Mouse (Mus musculus) thymus, postnatal 0 days (tissue): ENCODE measurements around the gene Serpini1. TPM values are rescaled to one million over a fixed set of nuclear protein-coding genes. Genes with fewer than 3 reads are reported as not detected.

ENCODE experiments used
- DNase-seq: peaks from one replicate; pipeline ENCODE4 v3.0.0-alpha.2; 2015; ENCODE audit warnings: low spot score
- polyA plus RNA-seq: library from polyadenylated mRNA; unstranded; fragments of >200 nt; fragmentation: Nextera tagmentation; extraction: Ambion mirVana; gene quantifications from 2 replicates; pipeline ENCODE4 v1.2.1, GENCODE M21; 2015

Gene Serpini1
- polyA plus RNA-seq = 6.0 and 6.2 TPM in 2 replicates

DNA sequence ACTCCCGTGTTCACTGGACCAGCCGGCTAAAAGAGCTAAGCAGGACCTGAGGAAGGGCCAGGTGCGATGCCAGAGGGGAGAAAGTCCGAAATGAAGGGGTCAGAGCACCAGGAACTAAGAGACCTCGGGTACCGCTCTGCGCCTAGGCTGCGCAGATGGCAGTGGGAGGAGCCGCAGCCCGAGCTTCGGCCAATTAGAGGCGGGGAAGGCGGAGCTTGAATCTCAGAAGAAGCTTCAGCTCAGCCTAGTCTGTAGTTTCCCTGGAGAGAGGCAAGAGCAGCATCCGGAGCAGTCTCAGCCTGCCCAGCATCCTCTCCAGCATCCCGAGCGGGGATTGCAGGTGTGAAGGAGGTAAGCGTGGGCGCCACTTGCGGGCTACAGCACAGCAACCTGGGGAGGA, at the start of gene Serpini1:
Gene Serpini1, plus strand, starts transcription at position 256 of the 400 bp plus-strand sequence.
- peak; percentile 93 for DNase-seq

DNA sequence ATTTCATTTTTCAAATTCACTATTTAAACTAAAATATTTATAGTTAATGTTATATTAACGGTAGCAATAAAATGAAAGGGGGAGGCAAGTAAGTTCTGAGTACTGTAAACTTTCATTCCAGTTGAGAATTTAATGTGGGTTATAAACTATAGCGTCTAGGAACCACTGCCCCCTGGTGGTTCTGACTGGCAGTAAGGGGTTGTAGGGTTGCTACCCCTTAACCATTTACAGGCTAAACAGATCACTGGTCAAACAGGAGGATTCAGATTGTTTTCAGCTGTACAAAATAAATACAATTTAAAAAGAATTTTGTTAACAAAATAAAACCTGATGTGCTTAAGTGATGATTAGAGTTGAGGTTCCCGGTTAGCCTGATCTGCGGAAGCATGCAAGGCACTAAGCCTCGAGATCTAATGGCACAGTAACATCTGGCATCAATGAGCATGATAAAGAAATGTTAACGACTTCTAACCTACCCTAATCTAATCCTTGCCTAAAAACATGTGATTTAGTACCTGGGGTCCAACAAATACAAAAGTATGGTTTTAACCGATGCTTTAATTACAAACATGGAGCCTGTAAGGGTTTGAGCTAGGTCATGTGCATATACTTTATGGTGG, 39.6 kb upstream of the Serpini1 start:
- peak; percentile 58 for DNase-seq

DNA sequence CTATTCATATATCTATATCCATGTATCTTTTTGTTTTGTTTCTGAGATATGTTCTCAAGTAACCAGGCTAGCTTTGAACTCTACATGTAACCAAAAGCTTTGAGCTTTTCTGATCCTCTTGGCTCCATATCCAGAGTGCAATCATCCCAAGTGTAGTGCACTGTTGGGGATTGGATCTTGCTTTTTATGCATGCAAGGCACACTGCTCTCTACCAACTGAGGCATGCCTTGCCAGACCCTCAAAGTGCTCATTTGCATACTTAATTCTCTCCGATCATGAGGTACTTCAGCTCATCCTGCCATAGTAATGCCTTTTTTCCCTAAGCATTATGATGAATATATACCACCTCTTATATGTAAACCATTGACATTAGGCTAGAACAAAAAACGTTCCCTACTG, 36.0 kb upstream of the Serpini1 start:
- no peak for DNase-seq

DNA sequence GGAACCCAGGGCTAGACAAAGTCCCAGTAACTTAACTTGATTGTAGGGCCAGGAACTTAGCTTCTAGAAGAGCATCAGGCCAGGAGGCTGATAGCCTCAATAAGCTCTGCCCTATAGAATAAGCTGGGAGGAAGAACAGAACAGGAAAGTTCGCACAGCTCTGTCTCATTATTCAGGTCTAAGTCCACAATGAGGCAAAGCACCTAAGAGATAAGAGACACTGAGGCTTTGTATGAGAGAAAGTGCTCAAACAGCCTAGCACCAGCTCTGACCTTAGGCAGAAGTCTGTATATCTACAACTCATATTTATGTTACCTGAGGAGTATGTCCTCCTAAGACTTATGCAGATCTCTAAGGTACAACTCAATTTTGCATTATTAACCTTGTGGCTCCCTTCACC, 34.8 kb upstream of the Serpini1 start:
- DNase-seq = no peak

DNA sequence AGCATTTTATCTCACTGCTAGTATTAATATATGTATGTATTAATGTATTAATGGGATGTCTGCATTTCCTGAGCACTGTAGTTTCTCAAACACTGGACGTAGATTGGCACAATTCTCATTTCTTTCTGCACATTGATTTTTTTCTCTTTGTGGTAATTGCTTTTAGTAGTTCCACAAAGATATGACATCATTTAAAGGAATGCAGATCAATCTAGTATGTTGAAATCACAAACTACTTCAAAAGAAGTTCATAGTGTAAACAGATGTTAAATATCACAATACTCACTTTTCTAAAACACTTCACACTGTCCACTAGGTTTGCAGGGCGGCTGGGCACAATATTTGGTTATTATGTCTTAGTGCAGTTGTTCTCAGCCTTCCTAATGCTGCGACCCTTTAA, 26.3 kb upstream of the Serpini1 start:
- no peak for DNase-seq

DNA sequence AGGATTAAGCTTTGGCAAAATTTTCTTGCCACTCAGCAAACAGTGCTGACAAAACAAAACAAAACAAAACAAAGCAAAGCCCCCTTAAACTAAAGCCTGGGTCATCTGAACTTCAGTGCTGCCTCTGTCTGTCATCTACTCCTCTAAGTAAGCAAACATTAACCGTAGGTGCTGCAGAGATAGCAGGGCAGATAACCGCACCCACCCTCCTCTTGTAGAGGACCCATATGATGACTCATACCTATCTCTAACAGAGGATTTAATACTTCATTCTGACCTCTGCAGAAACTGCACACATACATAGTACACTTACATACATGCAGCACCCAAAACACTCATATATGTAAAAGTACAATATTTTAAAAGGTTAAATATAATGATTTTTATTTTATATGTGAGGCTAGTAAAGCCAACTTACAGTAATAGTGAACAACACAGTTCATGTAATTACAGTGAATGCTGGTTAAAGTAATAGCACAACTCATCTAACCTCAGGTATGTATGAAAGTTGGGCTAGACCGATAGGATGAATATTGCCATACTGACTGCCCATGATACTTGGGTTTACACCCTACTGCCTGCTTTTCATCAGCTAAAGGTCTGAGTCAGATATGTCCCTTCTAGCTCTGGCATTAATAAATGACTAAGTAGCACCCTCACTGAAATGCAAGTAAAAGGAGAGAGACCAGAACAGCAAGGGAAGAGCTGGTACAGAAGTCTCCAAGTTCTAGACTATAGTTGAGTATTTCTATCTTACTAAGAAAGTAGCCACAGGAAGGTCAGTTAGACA, 23.1 kb upstream of the Serpini1 start:
- DNase-seq = no peak

DNA sequence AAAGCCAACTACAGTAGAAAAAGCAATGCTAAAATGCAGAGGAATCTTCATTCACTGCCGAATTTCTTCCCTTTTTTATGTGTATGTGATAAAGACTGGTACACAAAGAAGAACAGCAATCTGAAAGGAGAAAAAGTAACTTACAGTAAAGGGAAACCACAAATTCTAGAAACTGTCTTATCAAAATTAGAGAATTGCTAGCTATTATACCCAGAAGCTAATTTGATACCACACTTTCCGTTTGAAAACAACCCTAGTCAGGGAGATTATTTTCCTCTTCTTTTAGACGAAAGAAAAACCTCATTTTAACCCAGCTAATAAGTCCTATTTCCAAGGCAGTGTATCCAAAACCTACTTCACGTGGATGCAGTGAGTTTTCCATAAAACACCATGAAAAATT, 16.1 kb upstream of the Serpini1 start:
- DNase-seq = no peak

DNA sequence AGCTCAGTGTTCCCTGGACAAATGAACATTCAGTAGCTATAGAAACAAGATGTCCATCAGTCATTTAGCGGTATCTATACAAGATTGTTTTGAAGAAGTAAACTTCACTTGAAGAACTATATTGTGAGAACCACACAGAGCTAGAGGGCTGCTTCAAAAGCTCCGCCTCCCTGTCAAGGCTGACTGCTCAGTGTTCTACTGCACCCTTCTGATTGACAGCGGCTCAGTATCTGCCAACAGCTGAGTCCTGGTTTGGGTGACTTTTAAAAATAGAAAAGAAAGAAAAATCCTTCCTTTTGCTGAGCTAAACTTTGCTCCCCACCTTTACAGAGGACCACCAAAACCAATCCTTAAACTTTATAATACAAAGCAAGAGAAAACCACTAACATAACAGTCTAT, 14.5 kb upstream of the Serpini1 start:
- no peak for DNase-seq

DNA sequence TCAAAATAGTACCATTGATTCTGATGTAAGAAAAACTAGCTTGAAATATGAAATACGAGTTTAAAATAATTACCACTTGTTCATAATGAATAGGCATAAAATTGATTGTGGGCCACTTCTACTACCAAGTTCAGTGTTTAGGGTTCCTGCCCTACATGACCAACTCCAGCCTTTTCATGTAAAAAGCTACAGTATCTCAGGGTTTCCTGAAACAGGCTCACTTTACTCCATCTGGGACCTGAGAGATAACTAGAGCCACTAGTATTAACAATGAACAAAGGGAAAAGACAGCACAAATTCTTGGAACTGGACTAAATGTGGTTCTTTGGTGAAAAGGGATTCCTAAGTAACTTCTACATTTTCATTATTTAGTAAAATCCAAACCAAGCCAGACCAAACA, 13.1 kb upstream of the Serpini1 start:
- no peak for DNase-seq

DNA sequence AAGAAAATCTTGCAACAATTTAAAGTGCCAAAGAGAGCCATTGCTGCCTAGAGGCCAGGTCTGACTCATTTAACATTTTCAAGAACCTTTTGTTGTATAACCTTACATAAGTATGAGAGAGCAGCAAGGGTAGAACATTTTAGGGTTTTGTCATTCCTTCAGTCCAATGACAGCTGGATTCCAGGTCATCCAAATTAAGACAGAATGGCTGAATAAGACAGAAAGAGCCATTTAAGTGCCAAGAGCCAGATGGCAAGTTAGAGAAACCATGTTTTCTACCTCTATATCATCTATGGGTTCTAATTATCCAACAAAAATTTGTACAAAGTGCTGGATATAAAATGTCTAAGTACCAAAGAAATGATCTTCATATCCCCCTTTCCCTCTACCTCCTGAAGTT, 6.1 kb upstream of the Serpini1 start:
- no peak for DNase-seq

DNA sequence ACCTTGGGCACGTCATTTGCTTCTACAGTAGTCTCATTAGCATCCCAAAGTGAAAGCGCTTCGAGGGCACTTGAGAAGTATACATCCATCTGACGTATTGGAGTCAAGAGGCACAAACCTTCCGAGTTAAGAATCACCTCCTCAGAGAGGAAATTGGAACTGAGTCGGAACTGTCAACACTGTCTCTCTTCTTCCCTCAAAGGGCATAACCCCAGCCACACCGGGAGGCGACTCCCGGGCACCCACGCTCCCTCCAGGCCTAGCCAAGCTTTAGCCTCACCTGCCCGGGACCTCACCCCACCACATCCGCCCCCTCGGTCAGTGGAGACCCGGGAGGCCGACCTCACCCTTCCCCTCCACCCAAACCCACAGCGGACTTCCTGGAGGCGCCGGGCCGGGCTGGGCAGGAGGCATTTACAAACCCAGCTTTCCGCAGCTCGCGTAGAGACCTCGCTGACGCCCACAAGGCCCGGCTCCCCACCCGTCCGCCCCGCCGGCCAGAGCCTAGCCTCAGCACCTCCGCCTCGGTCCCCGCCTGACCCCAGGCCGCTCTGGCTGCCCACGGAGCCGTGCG, 1.1 kb upstream of the Serpini1 start:
- DNase-seq = peak; percentile 62

DNA sequence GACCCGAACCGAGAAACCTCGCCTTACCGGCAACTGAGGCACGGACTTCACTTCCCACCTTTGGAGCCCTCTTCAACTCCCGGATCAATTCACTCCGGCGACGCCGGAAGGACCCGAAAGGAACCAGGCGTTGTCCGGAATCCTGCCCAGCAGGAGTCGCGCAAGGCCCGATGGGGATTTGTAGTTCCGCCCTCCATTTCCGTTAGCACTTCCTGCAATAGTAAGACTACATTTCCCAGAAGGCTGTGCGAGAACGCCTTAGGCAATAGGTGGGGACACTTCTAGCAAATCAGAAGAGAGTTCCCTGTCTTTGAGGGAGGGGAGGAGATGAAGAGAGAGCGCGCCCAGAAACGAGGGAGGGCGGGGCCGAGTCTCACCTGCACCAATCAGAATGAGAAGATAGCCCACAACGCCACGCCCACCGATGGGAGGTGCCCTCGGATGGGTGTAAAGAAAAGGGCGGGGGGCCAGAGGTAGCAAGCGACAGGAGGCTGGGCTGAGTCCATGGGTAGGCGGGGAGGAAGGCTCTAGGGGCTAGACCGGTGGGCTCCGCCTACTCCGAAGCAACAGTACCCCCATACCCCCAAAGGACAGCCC, 554 bp upstream of the Serpini1 start, which contains the start of gene Pdcd10:
Gene Pdcd10, minus strand, starts transcription at position 162 of the 597 bp plus-strand sequence.
- DNase-seq = peak; percentile 100

DNA sequence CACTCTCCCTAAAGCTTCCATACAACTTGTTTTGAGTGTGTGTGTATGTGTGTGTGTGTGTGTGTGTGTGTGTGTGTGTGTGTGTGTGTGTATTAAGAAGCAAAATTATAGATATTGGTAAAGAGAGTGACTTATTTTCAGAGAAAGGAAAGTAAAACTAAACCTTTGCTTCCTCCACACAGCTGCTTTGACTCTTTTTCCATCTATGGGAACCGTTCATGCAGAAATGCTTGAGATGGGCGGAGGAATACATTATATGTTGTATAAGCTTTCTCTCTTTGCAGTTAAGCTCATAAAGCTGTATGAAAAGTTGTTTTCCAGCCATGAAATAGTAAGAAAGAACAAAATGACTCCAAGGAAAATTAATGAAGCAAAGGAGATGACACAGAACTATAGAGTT, 16.7 kb downstream of the Serpini1 start:
- DNase-seq = no peak

DNA sequence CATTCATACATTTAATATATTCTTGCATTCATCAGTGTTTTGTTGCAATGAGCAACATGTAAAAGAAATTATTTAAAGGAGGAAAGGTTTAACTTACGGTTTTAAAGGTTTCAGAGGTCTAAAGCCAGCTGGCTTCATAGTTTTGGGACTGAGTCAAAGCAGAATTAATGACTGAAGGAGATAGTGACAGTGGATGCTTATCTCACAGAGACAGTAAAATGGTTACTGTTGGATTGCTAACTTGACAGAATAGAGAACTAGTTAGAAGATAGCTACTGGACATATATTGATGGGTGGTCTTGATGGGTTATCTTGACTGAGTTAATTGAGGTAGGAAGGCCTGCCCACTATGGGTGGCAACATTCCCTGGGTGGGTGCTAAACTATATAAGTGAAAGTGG, 18.2 kb downstream of the Serpini1 start:
- DNase-seq = no peak

DNA sequence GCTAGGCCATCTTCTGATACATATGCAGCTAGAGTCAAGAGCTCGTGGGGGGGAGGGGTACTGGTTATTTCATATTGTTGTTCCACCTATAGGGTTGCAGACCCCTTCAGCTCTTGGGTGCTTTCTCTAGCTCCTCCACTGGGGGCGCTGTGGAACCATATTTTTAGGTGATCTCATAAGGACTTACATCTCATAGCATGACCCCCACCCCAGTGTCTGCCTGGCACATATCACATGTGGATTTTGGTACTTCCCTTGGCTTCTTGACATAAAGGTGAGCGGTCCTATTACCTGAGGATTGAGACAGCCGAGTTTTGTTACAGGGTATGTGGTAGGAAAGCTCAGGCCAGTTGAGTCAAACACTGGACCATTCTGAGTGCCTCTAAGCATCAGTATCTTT, 22.0 kb downstream of the Serpini1 start:
- peak; percentile 59 for DNase-seq

DNA sequence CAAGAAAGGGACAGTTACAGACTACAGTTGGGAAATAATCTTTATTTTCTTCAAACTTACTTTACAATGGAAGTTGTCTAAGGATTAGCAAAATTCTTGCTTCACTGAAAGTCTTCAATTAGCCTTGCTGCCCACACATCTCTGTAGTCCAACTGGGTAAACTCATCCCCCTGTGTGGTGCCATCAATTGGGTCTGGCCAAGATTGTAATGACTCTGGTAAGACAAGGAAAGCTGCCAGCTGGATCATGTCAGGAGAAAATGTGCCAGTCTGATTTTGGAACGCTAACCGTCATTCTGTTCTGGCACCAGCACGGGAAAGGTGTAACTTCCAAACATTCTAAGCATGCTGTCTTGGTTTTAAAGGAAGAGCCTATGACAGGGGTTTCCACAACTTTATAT, 25.9 kb downstream of the Serpini1 start:
- DNase-seq = no peak

DNA sequence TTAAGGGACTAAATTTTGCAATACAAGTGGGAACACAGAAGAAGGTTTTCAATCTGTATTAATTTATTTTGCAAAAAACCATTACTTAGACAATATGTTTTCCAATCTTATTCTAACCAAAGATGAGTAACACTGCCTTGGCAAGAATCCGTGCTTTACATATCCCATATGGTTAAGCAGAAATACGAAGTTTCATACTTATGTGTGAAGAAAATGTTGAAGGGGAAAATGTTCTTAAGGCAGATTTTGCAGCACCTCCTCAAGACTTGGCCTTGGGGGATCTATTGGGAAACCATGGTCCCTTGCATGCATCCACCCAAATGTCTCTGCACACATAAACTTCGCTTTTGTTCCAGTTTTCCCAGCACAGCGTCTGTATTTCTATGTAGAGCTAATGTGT, 27.6 kb downstream of the Serpini1 start:
- DNase-seq = no peak

DNA sequence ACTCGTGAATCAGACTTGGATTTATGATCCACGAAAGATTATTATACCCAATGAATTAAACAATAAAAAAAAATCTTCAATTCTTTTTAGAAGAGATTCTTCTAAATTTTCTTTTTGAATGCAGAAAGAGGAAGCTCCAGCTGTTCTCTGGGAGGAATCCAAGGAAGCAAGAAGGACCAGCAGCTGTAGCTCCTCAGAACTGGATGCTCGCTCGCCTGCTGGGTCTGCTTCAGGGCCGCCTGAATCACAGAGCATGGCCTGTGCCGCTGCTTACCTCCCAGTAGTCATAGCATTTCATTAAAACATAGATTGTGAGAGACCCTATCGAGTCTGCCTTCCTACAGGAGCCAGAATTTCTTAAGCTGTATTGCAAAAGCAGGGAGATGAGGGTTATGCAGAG, 53.7 kb downstream of the Serpini1 start:
- DNase-seq = no peak

DNA sequence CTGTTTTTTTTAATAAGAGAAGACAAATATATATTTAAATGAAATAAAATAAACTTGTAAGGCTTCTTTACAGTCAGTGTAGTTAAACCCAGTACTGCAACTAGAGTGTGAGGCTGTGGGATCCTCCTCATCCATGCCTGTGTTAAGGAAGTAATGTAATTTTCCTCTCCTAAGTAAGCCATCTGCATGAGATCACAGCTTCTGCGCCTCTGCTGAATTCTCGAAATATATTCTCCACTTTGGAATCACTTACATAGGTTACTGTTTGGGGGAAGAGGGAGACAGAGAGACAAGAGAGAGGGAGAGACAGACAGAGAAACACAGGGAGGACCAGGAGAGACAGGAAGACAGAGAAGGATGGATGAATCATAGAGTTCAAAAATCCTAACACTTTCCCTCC, 67.3 kb downstream of the Serpini1 start:
- no peak for DNase-seq

DNA sequence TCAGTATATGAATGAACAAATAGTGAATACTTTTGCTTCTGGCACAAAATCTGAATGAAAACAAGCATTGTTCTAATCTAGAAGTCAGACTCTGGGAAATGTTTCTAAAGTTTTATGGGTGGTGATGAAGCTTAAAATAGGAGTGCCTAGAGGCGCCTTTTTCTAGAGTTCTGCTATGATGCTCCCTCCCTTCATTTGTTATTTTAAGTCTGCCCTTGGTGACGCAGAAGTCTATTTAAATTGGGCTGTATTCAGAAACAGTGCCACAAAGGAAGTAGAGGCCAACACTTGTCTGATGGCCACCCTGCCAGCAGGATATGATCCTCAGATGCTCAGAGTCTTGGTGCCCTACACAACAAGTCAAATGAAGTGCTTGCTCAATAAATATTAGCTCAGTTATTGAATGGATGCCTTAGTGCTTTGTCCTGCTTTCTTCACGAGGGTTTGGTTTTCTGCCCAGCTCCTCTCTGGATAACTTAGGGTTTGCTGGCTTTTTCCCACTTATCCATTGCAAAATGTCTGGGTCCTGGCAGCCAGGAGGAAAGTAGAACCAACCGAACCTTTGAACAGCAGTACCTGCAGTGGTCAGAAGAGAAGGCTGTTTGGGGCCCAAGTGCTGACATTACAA, 73.8 kb downstream of the Serpini1 start:
- DNase-seq = no peak

DNA sequence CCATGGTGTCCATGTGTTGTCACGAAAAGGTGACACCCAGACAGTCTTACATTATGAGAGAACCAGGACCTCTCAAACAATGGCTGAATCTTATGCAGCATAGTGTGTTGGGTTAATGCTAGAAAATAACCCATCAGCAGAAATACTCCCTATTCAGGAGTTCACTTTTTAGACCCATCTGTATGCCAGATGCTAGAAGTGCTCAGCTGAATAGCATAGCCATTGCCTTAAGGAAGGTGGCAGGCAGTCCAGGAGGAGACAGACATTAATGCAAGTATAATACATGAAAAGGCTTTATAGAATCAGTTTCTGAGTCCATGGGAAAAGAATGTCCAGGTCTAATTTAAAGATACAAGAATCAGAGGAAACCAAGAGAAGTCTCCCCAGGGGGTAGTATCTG, 75.9 kb downstream of the Serpini1 start:
- DNase-seq = no peak

DNA sequence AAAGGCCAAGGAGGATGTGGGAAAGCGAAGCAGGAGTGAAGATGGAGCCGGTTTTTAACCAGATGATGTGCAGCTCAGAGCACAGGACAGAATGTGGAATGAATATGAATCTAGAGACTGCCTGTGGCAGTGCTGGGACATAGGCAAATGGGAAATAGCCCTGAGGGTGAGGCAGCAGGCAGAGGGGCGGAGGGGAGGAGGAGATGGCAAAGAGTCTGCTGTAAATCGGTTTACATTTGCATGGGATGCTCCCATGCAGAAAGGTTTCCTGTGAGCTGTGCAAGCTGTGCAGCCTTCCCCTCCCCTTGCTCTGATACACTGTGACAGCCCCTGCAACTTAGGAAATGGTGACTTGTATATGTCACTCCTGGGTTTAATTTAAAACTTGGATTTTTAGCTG, 76.3 kb downstream of the Serpini1 start:
- DNase-seq = no peak
